Mouse (Mus musculus) hindbrain, postnatal 0 days (tissue): ENCODE results near the gene Cmss1. TPM values are rescaled to one million over a fixed set of nuclear protein-coding genes. Genes with fewer than 3 reads are reported as not detected.

Experiments used
- ATAC-seq: fragments of 200-750 bp; cut with Nextera tagmentation; 2 replicates; pipeline ENCODE4 v1.8.0; 2017; ENCODE audit warnings: mild to moderate bottlenecking, moderate TSS enrichment, moderate library complexity
- DNase-seq: peaks from one replicate; pipeline ENCODE4 v3.0.0-alpha.2; 2015; ENCODE audit warnings: low spot score
- H3K27ac ChIP-seq: fragments of 300-500 bp; sonication (generic); 2 replicates; pipeline ENCODE4 v1.5.1; 2014; ENCODE audit warnings: mild to moderate bottlenecking
- H3K27me3 ChIP-seq: fragments of 300-500 bp; sonication (generic); 2 replicates; pipeline ENCODE4 v1.6.1; 2014; ENCODE audit warnings: low read length, mixed read lengths; ENCODE audit not compliant: insufficient read depth
- H3K36me3 ChIP-seq: fragments of 300-500 bp; sonication (generic); 2 replicates; pipeline ENCODE4 v1.6.1; 2014; ENCODE audit warnings: low read length, mixed read lengths; ENCODE audit not compliant: insufficient read depth
- H3K4me1 ChIP-seq: fragments of 300-500 bp; sonication (generic); 2 replicates; pipeline ENCODE4 v1.6.1; 2014; ENCODE audit warnings: antibody characterized with exemption, low read length, mixed read lengths; ENCODE audit not compliant: insufficient read depth
- H3K4me2 ChIP-seq: fragments of 300-500 bp; sonication (generic); 2 replicates; pipeline ENCODE4 v1.6.1; 2014; ENCODE audit warnings: low read depth, mild to moderate bottlenecking, low read length, moderate library complexity, mixed read lengths
- H3K4me3 ChIP-seq: fragments of 300-500 bp; sonication (generic); 2 replicates; pipeline ENCODE4 v1.5.1; 2014; ENCODE audit warnings: low read length
- H3K9ac ChIP-seq: fragments of 300-500 bp; sonication (generic); replicated peaks from 2 replicates; pipeline ENCODE4 v1.6.1; 2014; ENCODE audit warnings: mild to moderate bottlenecking, low read length, moderate library complexity, mixed read lengths
- H3K9me3 ChIP-seq: fragments of 300-500 bp; sonication (generic); 2 replicates; pipeline ENCODE4 v1.6.1; 2016; ENCODE audit warnings: low read length, mixed read lengths
- CTCF ChIP-seq: IDR thresholded peaks from 2 replicates; pipeline ENCODE4 v1.5.1; 2016; ENCODE audit warnings: antibody characterized with exemption, control low read depth, low read depth
- WGBS: fragments of 180-500 bp; shearing (Covaris S2); extraction: QIAGEN DNeasy Blood & Tissue Kit; methylation state at CpG from one replicate; pipeline ENCODE4 v1.1.7; 2014; 5-methylcytosine and 5-hydroxymethylcytosine counted together
- polyA plus RNA-seq: library from polyadenylated mRNA; unstranded; fragments of >200 nt; fragmentation: Nextera tagmentation; extraction: Ambion mirVana; gene quantifications from 2 replicates; pipeline ENCODE4 v1.2.1, GENCODE M21; 2015
- total RNA-seq: library from RNA; depleted of rRNA; stranded (reverse); fragments of >200 nt; gene quantifications from 2 replicates; pipeline ENCODE4 v1.2.3, GENCODE M21; 2014; rRNA removed

Cmss1 gene
- total RNA-seq (8.6 and 17.7 TPM in 2 replicates), polyA plus RNA-seq (42.5 and 43.4 TPM in 2 replicates)

- peak within 1 kb of the TSS; percentile 51 for H3K9ac ChIP-seq
- H3K4me3 ChIP-seq = peak within 1 kb of the TSS; percentile 65
- DNase-seq (peak; percentile 94), ATAC-seq (peak; percentile 96)
- TF ChIP-seq CTCF = no peak
- 0 out of 2 replicates have a peak, but pooled peaks cover 3% of the 10 kb centered on the region for H3K4me1 ChIP-seq
- no peaks in the 10 kb centered on the region for H3K27me3 ChIP-seq
- H3K9me3 ChIP-seq = no peaks in the 10 kb centered on the region
- no peaks in the 10 kb centered on the region for H3K36me3 ChIP-seq
- WGBS = under 1% methylated on average over 64 of the region's 64 CpGs
- H3K27ac ChIP-seq = peak within 1 kb of the TSS; percentile 83
- H3K4me2 ChIP-seq = peak within 1 kb of the TSS; percentile 75
These were observed at the start of gene Cmss1 for GRCm38 (mm10) chr16:57606444-57607227. Gene Cmss1, minus strand, starts transcription at chr16:57606864.

DNA sequence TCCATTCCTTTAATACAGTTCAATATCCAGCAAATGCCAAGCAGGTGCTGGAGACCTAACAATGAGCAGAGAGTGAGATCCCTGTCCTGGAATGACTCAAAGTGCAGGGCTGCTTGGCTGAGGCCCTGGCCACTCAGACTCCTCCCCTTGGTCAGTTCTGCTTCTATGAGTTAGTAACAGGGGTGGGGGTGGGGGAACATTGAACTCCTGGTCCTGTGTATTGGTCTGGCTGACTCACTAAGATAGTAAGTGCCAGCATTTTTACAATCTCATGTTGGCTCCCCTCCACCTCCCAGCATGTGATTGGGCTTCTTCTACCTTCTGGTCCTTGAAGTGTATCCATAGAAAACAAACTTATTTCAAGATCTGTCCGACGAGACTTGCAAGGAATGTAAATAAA is 43.2 kb upstream of the Cmss1 start:
- TF ChIP-seq CTCF = no peak
- H3K4me3 ChIP-seq = no peak overlapping the region
- H3K4me1 ChIP-seq = no peaks in the 10 kb centered on the region
- H3K9ac ChIP-seq = no peak overlapping the region
- no peaks in the 10 kb centered on the region for H3K27me3 ChIP-seq
- H3K27ac ChIP-seq = no peak overlapping the region
- no peak overlapping the region for H3K4me2 ChIP-seq
- DNase-seq = no peak
- no peak for ATAC-seq
- 64% methylated on average over 2 of the region's 2 CpGs for WGBS
- H3K36me3 ChIP-seq = no peaks in the 10 kb centered on the region
- no peaks in the 10 kb centered on the region for H3K9me3 ChIP-seq

DNA sequence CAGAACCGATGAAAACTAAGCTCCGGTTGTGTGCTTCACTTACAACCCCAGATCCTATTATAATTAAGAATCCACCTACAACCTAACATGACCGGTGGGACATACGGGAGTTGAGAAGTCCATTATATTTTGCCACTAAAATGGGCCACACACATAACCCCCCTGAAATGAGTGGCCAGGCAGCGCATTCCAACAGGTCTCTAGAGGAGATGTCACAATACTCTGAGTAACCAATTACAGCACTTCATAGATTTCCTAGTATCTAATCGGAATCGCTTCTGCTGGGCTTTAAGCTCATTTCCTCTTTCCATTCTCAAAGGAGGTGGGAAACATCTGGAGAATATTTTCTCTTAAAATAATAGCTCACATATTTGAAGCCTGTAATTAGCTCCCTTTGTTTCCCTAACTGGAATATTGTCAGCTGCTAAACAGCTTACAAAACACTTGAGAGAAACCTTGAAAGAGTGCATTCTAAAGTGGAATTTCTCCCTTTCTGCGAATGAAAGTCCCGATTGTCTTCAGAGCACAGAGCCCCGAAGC is 34.8 kb upstream of the Cmss1 start:
- H3K9ac ChIP-seq = no peak overlapping the region
- H3K4me3 ChIP-seq = no peak overlapping the region
- H3K9me3 ChIP-seq = no peaks in the 10 kb centered on the region
- H3K4me1 ChIP-seq = no peaks in the 10 kb centered on the region
- no peaks in the 10 kb centered on the region for H3K36me3 ChIP-seq
- WGBS = 75% methylated on average over 10 of the region's 10 CpGs
- no peak for ATAC-seq
- H3K4me2 ChIP-seq = no peak overlapping the region
- H3K27me3 ChIP-seq = no peaks in the 10 kb centered on the region
- no peak for TF ChIP-seq CTCF
- DNase-seq = no peak
- H3K27ac ChIP-seq = no peak overlapping the region

GRCm38 (mm10) chr16:57634766-57635165 is 28.1 kb upstream of the Cmss1 start:
- H3K9ac ChIP-seq = no peak overlapping the region
- H3K27ac ChIP-seq = no peak overlapping the region
- no peaks in the 10 kb centered on the region for H3K36me3 ChIP-seq
- H3K9me3 ChIP-seq = no peaks in the 10 kb centered on the region
- DNase-seq (no peak), ATAC-seq (no peak)
- H3K4me2 ChIP-seq = no peak overlapping the region
- no peak overlapping the region for H3K4me3 ChIP-seq
- 67% methylated on average over 5 of the region's 5 CpGs for WGBS
- TF ChIP-seq CTCF = no peak
- H3K4me1 ChIP-seq = no peaks in the 10 kb centered on the region
- no peaks in the 10 kb centered on the region for H3K27me3 ChIP-seq

DNA sequence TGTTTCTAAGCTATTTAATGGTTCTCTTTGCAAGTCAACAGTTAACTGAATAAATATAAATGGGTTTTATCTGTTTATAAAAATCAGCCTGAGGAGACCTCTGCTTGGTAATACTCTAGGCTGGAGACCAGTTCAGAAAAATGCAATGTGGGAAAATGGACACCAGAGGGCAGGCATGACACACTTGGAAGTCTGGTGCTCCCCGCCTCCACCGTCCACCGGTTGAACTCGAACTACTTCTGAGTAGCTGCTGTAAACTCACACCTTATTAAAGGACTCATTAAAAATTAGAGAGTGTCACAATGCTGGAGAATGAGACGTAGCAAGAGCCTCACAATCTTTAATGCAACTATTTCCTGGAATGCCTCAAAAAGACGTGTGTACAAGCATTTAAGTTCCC is 27.5 kb upstream of the Cmss1 start:
- Histone ChIP-seq H3K27ac (no peak overlapping the region), H3K9me3 (no peaks in the 10 kb centered on the region), H3K4me2 (no peak overlapping the region), H3K4me1 (no peaks in the 10 kb centered on the region), H3K4me3 (no peak overlapping the region), H3K36me3 (no peaks in the 10 kb centered on the region), H3K27me3 (no peaks in the 10 kb centered on the region), H3K9ac (no peak overlapping the region)
- 15% methylated on average over 6 of the region's 6 CpGs for WGBS
- ATAC-seq (peak; percentile 90), DNase-seq (peak; percentile 89)
- TF ChIP-seq CTCF = peak; percentile 89

DNA sequence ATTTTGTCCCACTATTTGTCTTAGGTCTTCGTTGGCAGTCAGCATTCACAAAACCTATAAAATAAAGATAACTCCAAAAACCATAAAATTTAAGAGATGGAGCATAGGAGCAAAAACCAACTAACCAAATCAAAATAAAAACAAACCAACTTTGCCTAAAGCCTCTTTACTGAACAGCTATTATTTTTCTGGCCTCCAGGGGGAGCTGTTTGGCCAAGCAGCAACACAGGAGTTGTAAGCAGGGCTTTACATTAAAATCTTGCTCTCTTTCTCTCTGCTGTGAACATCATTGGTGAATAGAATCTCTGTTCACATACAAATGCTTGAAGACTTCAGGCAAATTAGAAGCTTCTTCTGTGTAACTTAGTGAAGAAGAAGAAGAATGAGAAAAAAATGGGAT is 5.1 kb upstream of the Cmss1 start:
- ATAC-seq (no peak), DNase-seq (peak; percentile 74)
- TF ChIP-seq CTCF = peak; percentile 79
- 0 out of 2 replicates have a peak, but pooled peaks cover 3% of the 10 kb centered on the region for H3K4me1 ChIP-seq
- no peaks in the 10 kb centered on the region for H3K9me3 ChIP-seq
- no peaks in the 10 kb centered on the region for H3K27me3 ChIP-seq
- H3K4me3 ChIP-seq = no peak overlapping the region
- no peak overlapping the region for H3K9ac ChIP-seq
- no peak overlapping the region for H3K27ac ChIP-seq
- H3K4me2 ChIP-seq = no peak overlapping the region
- H3K36me3 ChIP-seq = no peaks in the 10 kb centered on the region
- WGBS = 8% methylated on average over 1 of the region's 1 CpGs

GRCm38 (mm10) chr16:57601031-57601430 is 5.6 kb downstream of the Cmss1 start:
- Histone ChIP-seq H3K27ac (no peak overlapping the region), H3K27me3 (no peaks in the 10 kb centered on the region), H3K36me3 (no peaks in the 10 kb centered on the region), H3K4me2 (no peak overlapping the region), H3K4me1 (no peaks in the 10 kb centered on the region), H3K4me3 (no peak overlapping the region), H3K9ac (no peak overlapping the region), H3K9me3 (no peaks in the 10 kb centered on the region)
- ATAC-seq = no peak
- DNase-seq = no peak
- no peak for TF ChIP-seq CTCF
